Mouse (Mus musculus) heart, postnatal 0 days (tissue): Measurements from ENCODE around the gene Gm49661. TPM values are rescaled to one million over a fixed set of nuclear protein-coding genes. Genes with fewer than 3 reads are reported as not detected.

ENCODE experiments used
- ATAC-seq: fragments of 200-750 bp; cut with Nextera tagmentation; 2 replicates; pipeline ENCODE4 v1.8.0; 2017; ENCODE audit warnings: low read depth, moderate number of reproducible peaks, moderate library complexity; ENCODE audit not compliant: insufficient read depth
- DNase-seq: peaks from one replicate; pipeline ENCODE4 v3.0.0-alpha.2; 2016; ENCODE audit warnings: low spot score
- H3K27ac ChIP-seq: fragments of 300-500 bp; sonication (generic); 2 replicates; pipeline ENCODE4 v1.5.1; 2014; ENCODE audit warnings: low read depth, mild to moderate bottlenecking
- H3K27me3 ChIP-seq: fragments of 300-500 bp; sonication (generic); 2 replicates; pipeline ENCODE4 v1.6.1; 2014; ENCODE audit warnings: low read length, mixed read lengths; ENCODE audit not compliant: control insufficient read depth, insufficient read depth
- H3K36me3 ChIP-seq: fragments of 300-500 bp; sonication (generic); replicated peaks from 2 replicates; pipeline ENCODE4 v1.6.1; 2014; ENCODE audit warnings: low read length, mixed read lengths; ENCODE audit not compliant: control insufficient read depth, insufficient read depth
- H3K4me1 ChIP-seq: fragments of 300-500 bp; sonication (generic); 2 replicates; pipeline ENCODE4 v1.6.1; 2014; ENCODE audit warnings: antibody characterized with exemption; ENCODE audit not compliant: control insufficient read depth, insufficient read depth
- H3K4me2 ChIP-seq: fragments of 300-500 bp; sonication (generic); 2 replicates; pipeline ENCODE4 v1.6.1; 2014; ENCODE audit warnings: low read depth, mild to moderate bottlenecking, low read length, moderate library complexity
- H3K4me3 ChIP-seq: fragments of 300-500 bp; sonication (generic); 2 replicates; pipeline ENCODE4 v1.5.1; 2014; ENCODE audit warnings: low read depth, low read length
- H3K9ac ChIP-seq: fragments of 300-500 bp; sonication (generic); replicated peaks from 2 replicates; pipeline ENCODE4 v1.6.1; 2014; ENCODE audit warnings: low read depth, low read length, mixed read lengths
- H3K9me3 ChIP-seq: fragments of 300-500 bp; sonication (generic); replicated peaks from 2 replicates; pipeline ENCODE4 v1.6.1; 2016; ENCODE audit warnings: low read length; ENCODE audit not compliant: control insufficient read depth
- CTCF ChIP-seq: IDR thresholded peaks from 2 replicates; pipeline ENCODE4 v1.5.1; 2016; ENCODE audit warnings: antibody characterized with exemption, control low read depth, low read depth
- EP300 ChIP-seq: IDR thresholded peaks from 2 replicates; pipeline ENCODE4 v1.6.1; 2016; ENCODE audit warnings: antibody characterized with exemption, low read depth
- WGBS: fragments of 180-500 bp; shearing (Covaris S2); extraction: QIAGEN DNeasy Blood & Tissue Kit; methylation state at CpG from one replicate; pipeline ENCODE4 v1.1.7; 2014; 5-methylcytosine and 5-hydroxymethylcytosine counted together
- polyA plus RNA-seq: library from polyadenylated mRNA; unstranded; fragments of >200 nt; fragmentation: Nextera tagmentation; extraction: Ambion mirVana; gene quantifications from 2 replicates; pipeline ENCODE4 v1.2.1, GENCODE M21; 2015
- total RNA-seq: library from RNA; depleted of rRNA; stranded (reverse); fragments of >200 nt; gene quantifications from 2 replicates; pipeline ENCODE4 v1.2.3, GENCODE M21; 2014; ENCODE audit warnings: low replicate concordance

The Gm49661 gene
- total and polyA plus RNA-seq, 2 experiments from 2014 or later = not detected

DNA sequence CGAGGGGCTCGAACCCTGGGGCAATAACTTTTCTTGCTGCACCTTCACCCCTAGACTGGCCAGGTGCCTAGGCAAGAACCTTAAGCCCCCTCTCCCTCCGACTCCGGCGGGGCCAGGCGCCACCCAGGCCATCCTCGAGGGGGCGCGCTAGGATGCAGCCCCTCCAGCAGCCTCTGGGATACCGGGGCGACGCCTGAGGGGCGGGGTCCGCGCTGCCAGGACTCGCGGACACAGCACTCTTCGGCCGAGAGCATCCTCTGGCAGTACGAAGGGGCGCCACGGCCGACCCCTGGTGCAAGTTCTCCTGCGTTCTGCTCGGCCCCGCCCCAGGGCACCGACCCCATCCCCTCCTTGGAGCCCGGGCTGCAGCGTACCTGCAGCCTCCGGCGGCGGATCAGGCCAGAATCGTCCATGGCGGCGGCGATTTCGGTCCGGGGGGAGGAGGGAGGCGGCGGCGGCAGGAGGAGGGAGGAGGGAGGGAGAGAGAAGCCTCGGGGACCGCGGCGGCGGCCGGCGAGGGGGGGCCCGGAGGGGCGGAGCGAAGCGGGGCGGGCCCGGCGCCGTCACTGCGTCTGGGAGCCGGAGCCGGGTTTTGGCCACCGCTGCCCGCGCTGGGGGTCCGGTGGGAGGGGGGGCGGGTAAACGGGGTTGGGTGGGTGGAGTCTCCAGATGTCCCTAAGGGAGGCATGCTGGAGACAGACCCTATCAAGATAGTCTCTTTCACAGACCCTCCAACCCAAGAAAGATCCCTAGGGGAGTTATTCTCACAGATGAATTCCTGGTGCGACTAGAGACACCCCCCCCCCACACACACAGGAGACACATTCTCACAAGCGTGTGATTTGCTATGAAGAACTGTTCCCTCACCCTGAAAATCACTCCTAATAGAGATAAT is 23.4 kb downstream of the Gm49661 start:
- peaks cover 68% of the 10 kb centered on the region for H3K27me3 ChIP-seq
- DNase-seq = no peak
- H3K36me3 ChIP-seq = no peaks in the 10 kb centered on the region
- 1% methylated on average over 54 of the region's 67 CpGs for whole genome bisulfite sequencing
- H3K9me3 ChIP-seq = no peaks in the 10 kb centered on the region
- ATAC-seq = no peak
- no peak overlapping the region for H3K27ac ChIP-seq
- peak overlapping the region; percentile 57 for H3K4me2 ChIP-seq
- no peak overlapping the region for H3K9ac ChIP-seq
- peak overlapping the region; percentile 43 for H3K4me3 ChIP-seq
- 0 out of 2 replicates have a peak, but pooled peaks cover 5% of the 10 kb centered on the region for H3K4me1 ChIP-seq
- TF ChIP-seq CTCF (no peak), EP300 (no peak)

GRCm38 (mm10) chr8:84945235-84945632 is 24.0 kb downstream of the Gm49661 start:
- no peak for TF ChIP-seq CTCF
- H3K27ac ChIP-seq = no peak overlapping the region
- no peak overlapping the region for H3K9ac ChIP-seq
- DNase-seq (no peak), ATAC-seq (no peak)
- WGBS = 11% methylated on average over 11 of the region's 11 CpGs
- H3K9me3 ChIP-seq = no peaks in the 10 kb centered on the region
- 0 out of 2 replicates have a peak, but pooled peaks cover 5% of the 10 kb centered on the region for H3K4me1 ChIP-seq
- H3K4me3 ChIP-seq = no peak overlapping the region; the same call in 1 of the 2 replicates
- no peak overlapping the region for H3K4me2 ChIP-seq
- H3K27me3 ChIP-seq = peaks cover 62% of the 10 kb centered on the region
- no peaks in the 10 kb centered on the region for H3K36me3 ChIP-seq

- H3K4me2 ChIP-seq = no peak overlapping the region
- H3K27ac ChIP-seq = no peak overlapping the region
- ATAC-seq = no peak
- no peaks in the 10 kb centered on the region for H3K9me3 ChIP-seq
- WGBS = 3% methylated on average over 26 of the region's 26 CpGs
- TF ChIP-seq EP300 (no peak), CTCF (no peak)
- no peaks in the 10 kb centered on the region for H3K36me3 ChIP-seq
- no peak overlapping the region for H3K9ac ChIP-seq
- peak overlapping the region; percentile 8; the same call in 1 of the 2 replicates for H3K4me3 ChIP-seq
- H3K27me3 ChIP-seq = peaks cover 56% of the 10 kb centered on the region
- 0 out of 2 replicates have a peak, but pooled peaks cover 5% of the 10 kb centered on the region for H3K4me1 ChIP-seq
- DNase-seq = no peak
Measured at GRCm38 (mm10) chr8:84944478-84945160, 24.6 kb downstream of the Gm49661 start.

- TF ChIP-seq EP300 (no peak), CTCF (no peak)
- Histone ChIP-seq H3K4me1 (0 out of 2 replicates have a peak, but pooled peaks cover 5% of the 10 kb centered on the region), H3K27me3 (peaks cover 63% of the 10 kb centered on the region), H3K9me3 (no peaks in the 10 kb centered on the region), H3K27ac (no peak overlapping the region), H3K9ac (no peak overlapping the region), H3K36me3 (no peaks in the 10 kb centered on the region), H3K4me2 (no peak overlapping the region), H3K4me3 (no peak overlapping the region)
- no peak for ATAC-seq
- no peak for DNase-seq
- 22% methylated on average over 4 of the region's 4 CpGs for WGBS
Measured at GRCm38 (mm10) chr8:84943699-84944098, 25.5 kb downstream of the Gm49661 start.

GRCm38 (mm10) chr8:84937620-84938485 is 31.4 kb downstream of the Gm49661 start:
- Histone ChIP-seq H3K9me3 (no peaks in the 10 kb centered on the region), H3K4me1 (0 out of 2 replicates have a peak, but pooled peaks cover 6% of the 10 kb centered on the region), H3K4me2 (no peak overlapping the region), H3K36me3 (no peaks in the 10 kb centered on the region), H3K9ac (no peak overlapping the region), H3K27ac (no peak overlapping the region), H3K27me3 (peaks cover 68% of the 10 kb centered on the region), H3K4me3 (no peak overlapping the region)
- ATAC-seq (no peak), DNase-seq (no peak)
- 57% methylated on average over 13 of the region's 13 CpGs for WGBS
- TF ChIP-seq CTCF = no peak
- no peak for TF ChIP-seq EP300
